Mouse (Mus musculus): Measurements from ENCODE around the gene Gm21891. TPM values are rescaled to one million over a fixed set of nuclear protein-coding genes. Genes with fewer than 3 reads are reported as not detected.
"Not testable (repeated sequence)": the region's sequence is repeated elsewhere in the genome, so short reads cannot be mapped to it uniquely, and the experiment has no call there.

Gene Gm21891
- not detected for total RNA-seq (2021)
- long read RNA-seq, experiment 1: 0 reads
- long read RNA-seq, experiment 2: 0 reads

DNA sequence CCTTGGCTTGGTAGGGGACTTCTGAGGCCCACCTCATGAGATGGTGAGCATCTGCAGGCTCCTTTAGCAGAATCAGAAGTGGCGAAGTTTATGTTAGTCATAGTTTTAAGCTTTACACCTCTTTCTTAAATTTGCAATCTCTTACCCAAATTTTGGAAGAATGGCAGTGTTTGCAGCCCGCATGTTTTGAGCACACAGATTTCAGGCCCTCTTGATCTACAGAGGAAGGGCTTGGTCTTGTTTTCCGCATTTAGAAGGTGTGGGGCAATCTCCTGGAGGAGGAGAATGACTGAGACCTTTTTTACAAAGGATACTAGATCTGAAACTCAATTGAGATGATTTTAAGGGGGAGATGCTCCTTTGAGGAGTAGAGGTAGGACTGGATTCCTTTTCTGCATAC is at the start of gene Gm21891:
Gene Gm21891, minus strand, starts transcription at position 101 of the 400 bp plus-strand sequence.
- H3K4me3 ChIP-seq; DNase-seq; H3K27ac ChIP-seq; intact Hi-C loops (cut with DNase I): not testable (repeated sequence)

DNA sequence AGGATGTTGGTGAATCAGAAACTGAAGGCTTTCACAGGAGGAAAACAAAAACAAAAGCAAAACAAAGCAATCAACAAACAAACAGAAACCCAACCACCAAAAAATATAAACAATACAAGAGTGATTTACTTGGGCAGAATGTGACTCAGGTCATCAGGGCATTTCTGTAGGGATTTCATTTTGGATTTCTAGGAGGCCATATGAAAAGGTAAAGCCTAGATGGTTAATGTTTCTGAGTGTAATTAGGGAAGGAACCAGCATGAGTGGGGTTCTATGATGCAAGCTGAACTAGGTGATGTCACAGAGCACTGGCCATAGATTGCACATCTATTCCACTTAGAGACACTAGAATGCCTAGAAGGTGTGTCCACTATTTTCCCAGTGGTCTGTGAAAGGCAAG is 28.4 kb upstream of the Gm21891 start, which contains the start of gene Gm21425:
Gene Gm21425, plus strand, starts transcription at position 301 of the 400 bp plus-strand sequence.
- H3K4me3 ChIP-seq; H3K27ac ChIP-seq; intact Hi-C loops (cut with DNase I); DNase-seq: not testable (repeated sequence)

Other genes starting within 250 kb of the Gm21891 start
- not detected for gene Gm20807, start 90.6 kb downstream of the Gm21891 start, total RNA-seq (2021)
- gene Gm21425, start 28.5 kb upstream of the Gm21891 start, total RNA-seq (2021): not detected
- not detected for gene Gm21828, start 90.4 kb upstream of the Gm21891 start, total RNA-seq (2021)
- gene Gm21440, start 118.9 kb upstream of the Gm21891 start, total RNA-seq (2021): not detected
- gene Gm21454, start 119.0 kb upstream of the Gm21891 start, total RNA-seq (2021): not detected
- gene Gm21725, start 215.6 kb upstream of the Gm21891 start, total RNA-seq (2021): not detected

Data from gastrocnemius, adult 2 months (tissue).